Mouse (Mus musculus) MEL (cell line): Measurements from ENCODE around the gene 1110008L16Rik. TPM values are rescaled to one million over a fixed set of nuclear protein-coding genes. Genes with fewer than 3 reads are reported as not detected.

Experiments
- DNase-seq: peaks from one replicate; pipeline ENCODE4 v3.0.0; 2011; ENCODE audit warnings: low read depth, low spot score
- H3K27ac ChIP-seq: 2 replicates; pipeline ENCODE4 v1.5.1; 2012; ENCODE audit warnings: low read depth, mild to moderate bottlenecking, control low read depth, low read length, moderate library complexity; ENCODE audit not compliant: control insufficient read depth
- H3K27me3 ChIP-seq, 2 experiments: fragments of 150-350 bp in 1 of 2; sonication (generic) in 1 of 2; 2 replicates each; pipeline ENCODE4 v1.6.1; 2012; ENCODE audit warnings: low read length in 2 of 2, mild to moderate bottlenecking in 2 of 2, improper control_type of control experiment in 1 of 2, moderate library complexity in 1 of 2; ENCODE audit not compliant: insufficient read depth in 2 of 2, control insufficient read depth in 1 of 2
- H3K36me3 ChIP-seq, 2 experiments: 2 replicates each; pipeline ENCODE4 v1.6.1; 2012 to 2014; ENCODE audit warnings: low read length in 2 of 2, improper control_type of control experiment in 1 of 2, inconsistent platforms in 1 of 2, mild to moderate bottlenecking in 1 of 2; ENCODE audit not compliant: insufficient read depth in 2 of 2, control insufficient read depth in 1 of 2
- H3K4me1 ChIP-seq, 2 experiments: fragments of 150-350 bp in 1 of 2; sonication (generic) in 1 of 2; 2 replicates each; pipeline ENCODE4 v1.6.1; 2012; ENCODE audit warnings: low read length in 2 of 2, improper control_type of control experiment in 1 of 2, mild to moderate bottlenecking in 1 of 2; ENCODE audit not compliant: insufficient read depth in 2 of 2, control insufficient read depth in 1 of 2
- H3K4me3 ChIP-seq, 2 experiments: fragments of 150-350 bp in 1 of 2; sonication (generic) in 1 of 2; 2 replicates each; pipeline ENCODE4 v1.5.1; 2012; ENCODE audit warnings: low read depth in 2 of 2, low read length in 2 of 2, mild to moderate bottlenecking in 2 of 2, moderate library complexity in 2 of 2, control low read depth in 1 of 2, improper control_type of control experiment in 1 of 2; ENCODE audit not compliant: control insufficient read depth in 1 of 2, insufficient read depth in 1 of 2
- H3K79me2 ChIP-seq: 2 replicates; pipeline ENCODE4 v1.6.1; 2012; ENCODE audit warnings: mild to moderate bottlenecking, low read length, moderate library complexity; ENCODE audit not compliant: control insufficient read depth, poor library complexity, insufficient read depth
- H3K9ac ChIP-seq: 2 replicates; pipeline ENCODE4 v1.6.1; 2012; ENCODE audit warnings: low read depth, mild to moderate bottlenecking, control low read depth, low read length, moderate library complexity; ENCODE audit not compliant: control insufficient read depth, poor library complexity, severe bottlenecking
- H3K9me3 ChIP-seq: fragments of 150-350 bp; sonication (generic); replicated peaks from 2 replicates; pipeline ENCODE4 v1.6.1; 2012; ENCODE audit warnings: mild to moderate bottlenecking, low read length, improper control_type of control experiment, moderate library complexity; ENCODE audit not compliant: insufficient read depth
- CHD1 ChIP-seq: IDR thresholded peaks from 2 replicates; pipeline ENCODE4 v1.6.1; 2012; ENCODE audit warnings: low read depth, mild to moderate bottlenecking, inconsistent platforms, low read length, improper control_type of control experiment
- ELF1 ChIP-seq: IDR thresholded peaks from 2 replicates; pipeline ENCODE4 v1.6.1; 2014; ENCODE audit warnings: low read depth, mild to moderate bottlenecking, inconsistent platforms, low read length, improper control_type of control experiment, moderate library complexity
- EP300 ChIP-seq, 2 experiments: IDR thresholded peaks; 2 replicates each; pipeline ENCODE4 v1.6.1; 2011; ENCODE audit warnings: improper control_type of control experiment in 2 of 2, low read length in 2 of 2, low read depth in 1 of 2, mild to moderate bottlenecking in 1 of 2
- ETS1 ChIP-seq: IDR thresholded peaks from 2 replicates; pipeline ENCODE4 v1.6.1; 2012; ENCODE audit warnings: low read depth, mild to moderate bottlenecking, inconsistent platforms, low read length, improper control_type of control experiment, moderate library complexity
- JUND ChIP-seq: IDR thresholded peaks from 2 replicates; pipeline ENCODE4 v1.6.1; 2011; ENCODE audit warnings: low read depth, mild to moderate bottlenecking, improper control_type of control experiment, low read length
- KAT2A ChIP-seq: conservative IDR thresholded peaks from 2 replicates; pipeline ENCODE4 v1.6.1; 2012; ENCODE audit warnings: low read depth, low read length, improper control_type of control experiment, inconsistent platforms
- MAX ChIP-seq: IDR thresholded peaks from 2 replicates; pipeline ENCODE4 v1.6.1; 2011; ENCODE audit warnings: low read length, improper control_type of control experiment
- MAZ ChIP-seq: IDR thresholded peaks from 2 replicates; pipeline ENCODE4 v1.6.1; 2012; ENCODE audit warnings: low read depth, mild to moderate bottlenecking, inconsistent platforms, low read length, improper control_type of control experiment
- MEF2A ChIP-seq: IDR thresholded peaks from 2 replicates; pipeline ENCODE4 v1.6.1; 2014; ENCODE audit warnings: low read depth, mild to moderate bottlenecking, inconsistent platforms, low read length, improper control_type of control experiment; ENCODE audit not compliant: poor library complexity, insufficient replicate concordance, severe bottlenecking; ENCODE audit errors: extremely low read depth
- MXI1 ChIP-seq: IDR thresholded peaks from 2 replicates; pipeline ENCODE4 v1.6.1; 2011; ENCODE audit warnings: mild to moderate bottlenecking, low read depth, low read length, improper control_type of control experiment
- MYB ChIP-seq: IDR thresholded peaks from 2 replicates; pipeline ENCODE4 v1.6.1; 2011; ENCODE audit warnings: mild to moderate bottlenecking, low read depth, low read length, improper control_type of control experiment
- MYC ChIP-seq: IDR thresholded peaks from 2 replicates; pipeline ENCODE4 v1.6.1; 2011; ENCODE audit warnings: low read depth, mild to moderate bottlenecking, low read length, improper control_type of control experiment, moderate library complexity
- NELFE ChIP-seq: IDR thresholded peaks from 2 replicates; pipeline ENCODE4 v1.6.1; 2011; ENCODE audit warnings: low read depth, low read length, improper control_type of control experiment
- NRF1 ChIP-seq: IDR thresholded peaks from 2 replicates; pipeline ENCODE4 v1.6.1; 2014; ENCODE audit warnings: low read depth, mild to moderate bottlenecking, inconsistent platforms, low read length, improper control_type of control experiment, moderate library complexity; ENCODE audit not compliant: poor library complexity, insufficient read depth, severe bottlenecking
- POLR2A ChIP-seq, 2 experiments: IDR thresholded peaks; 2 replicates each; pipeline ENCODE4 v1.6.1; 2011 to 2012; ENCODE audit warnings: low read length in 2 of 2, mild to moderate bottlenecking in 2 of 2, control low read depth in 1 of 2, improper control_type of control experiment in 1 of 2, low read depth in 1 of 2, moderate library complexity in 1 of 2; ENCODE audit not compliant: control insufficient read depth in 1 of 2, insufficient read depth in 1 of 2, poor library complexity in 1 of 2
- POLR2AphosphoS2 ChIP-seq: IDR thresholded peaks from 2 replicates; pipeline ENCODE4 v1.6.1; 2011; ENCODE audit warnings: low read length, improper control_type of control experiment
- SIN3A ChIP-seq: IDR thresholded peaks from 2 replicates; pipeline ENCODE4 v1.6.1; 2012; ENCODE audit warnings: low read length, improper control_type of control experiment, inconsistent platforms
- SMC3 ChIP-seq: IDR thresholded peaks from 2 replicates; pipeline ENCODE4 v1.6.1; 2011; ENCODE audit warnings: low read depth, low read length, improper control_type of control experiment
- TCF12 ChIP-seq: IDR thresholded peaks from 2 replicates; pipeline ENCODE4 v1.6.1; 2014; ENCODE audit warnings: low read depth, mild to moderate bottlenecking, inconsistent platforms, low read length, improper control_type of control experiment, moderate library complexity
- USF1 ChIP-seq: IDR thresholded peaks from 2 replicates; pipeline ENCODE4 v1.6.1; 2014; ENCODE audit warnings: low read depth, mild to moderate bottlenecking, inconsistent platforms, low read length, improper control_type of control experiment, moderate library complexity
- USF2 ChIP-seq, 2 experiments: IDR thresholded peaks; 2 replicates each; pipeline ENCODE4 v1.6.1; 2011 to 2012; ENCODE audit warnings: improper control_type of control experiment in 2 of 2, low read length in 2 of 2, borderline replicate concordance in 1 of 2, inconsistent platforms in 1 of 2, low read depth in 1 of 2, mild to moderate bottlenecking in 1 of 2; ENCODE audit not compliant: insufficient read depth in 1 of 2
- ZC3H11A ChIP-seq: IDR thresholded peaks from 2 replicates; pipeline ENCODE4 v1.6.1; 2012; ENCODE audit warnings: low read depth, mild to moderate bottlenecking, inconsistent platforms, low read length, improper control_type of control experiment
- polyA plus RNA-seq, 2 experiments: library from polyadenylated mRNA; stranded (reverse) in 1 of 2; unstranded in 1 of 2; fragments of >175 nt in 1 of 2; fragments of >200 nt in 1 of 2; gene quantifications; 2 replicates each; pipeline versions ENCODE4 v1.2.1 to v1.2.4; 2012; ENCODE audit warnings: low replicate concordance in 2 of 2, low read depth in 1 of 2; ENCODE audit not compliant: insufficient read length in 2 of 2, insufficient read depth in 1 of 2, missing spikeins in 1 of 2
- total RNA-seq: library from RNA; depleted of rRNA; stranded (reverse); fragments of 300-350 nt; gene quantifications from 2 replicates; pipeline ENCODE4 v1.2.3, GENCODE M21; 2012

1110008L16Rik gene
- total and polyA plus RNA-seq, 3 experiments: 24.9 to 26.2 TPM; not detected in 1

GRCm38 (mm10) chr12:55396536-55396935 is 97.2 kb downstream of the 1110008L16Rik start:
- Histone ChIP-seq H3K79me2 (peaks cover 26% of the 10 kb centered on the region), H3K9me3 (no peaks in the 10 kb centered on the region), H3K9ac (no peak overlapping the region), H3K4me1 (peaks cover 15 to 16% of the 10 kb centered on the region in 2 experiments), H3K36me3 (peaks cover 0 to 17% of the 10 kb centered on the region in 2 experiments; a peak in 2 of 4 replicates), H3K27me3 (no peaks in the 10 kb centered on the region), H3K27ac (no peak overlapping the region), H3K4me3 (no peak overlapping the region)
- no peak for DNase-seq
- TF ChIP-seq MYC (no peak), MEF2A (no peak), SMC3 (no peak), ETS1 (no peak), ZC3H11A (no peak), NRF1 (no peak), KAT2A (no peak)

GRCm38 (mm10) chr12:55397544-55398239 is 98.3 kb downstream of the 1110008L16Rik start:
- H3K4me3 ChIP-seq: peak overlapping the region; percentile 97 to 98
- H3K9me3 ChIP-seq: no peaks in the 10 kb centered on the region
- peaks cover 4 to 14% of the 10 kb centered on the region in 2 experiments; a peak in 3 of 4 replicates for H3K36me3 ChIP-seq
- H3K27me3 ChIP-seq: no peaks in the 10 kb centered on the region
- H3K4me1 ChIP-seq: peaks cover 8% of the 10 kb centered on the region in 2 experiments
- DNase-seq: peak; percentile 21
- TF ChIP-seq TCF12 (no peak), MAZ (peak; percentile 53; the same call in 1 of the 2 replicates), CHD1 (peak; percentile 95)
- H3K9ac ChIP-seq: peak overlapping the region; percentile 81
- H3K27ac ChIP-seq: peak overlapping the region; percentile 91
- peaks cover 34% of the 10 kb centered on the region for H3K79me2 ChIP-seq

- Histone ChIP-seq H3K9ac (peak overlapping the region; percentile 96), H3K4me3 (peak overlapping the region; percentile 97 to 98), H3K27ac (peak overlapping the region; percentile 91), H3K79me2 (peaks cover 42% of the 10 kb centered on the region), H3K9me3 (no peaks in the 10 kb centered on the region), H3K36me3 (peaks cover 6 to 14% of the 10 kb centered on the region in 2 experiments; a peak in 3 of 4 replicates), H3K4me1 (peaks cover 6 to 7% of the 10 kb centered on the region in 2 experiments), H3K27me3 (no peaks in the 10 kb centered on the region)
- peak; percentile 96 for DNase-seq
- TF ChIP-seq MXI1: peak; percentile 62
- no peak for TF ChIP-seq CHD1
- no peak for TF ChIP-seq USF2 (IDR thresholded peaks at IDR 0.05; ENCODE audit: borderline replicate concordance in 1 of 2, insufficient read depth in 1 of 2, low read depth in 1 of 2, low read length in 2 of 2)
- no peak for TF ChIP-seq JUND
- peak; percentile 73; the same call in 1 of the 2 replicates for TF ChIP-seq KAT2A
- peak; percentile 49; the same call in 1 of the 2 replicates for TF ChIP-seq MYB
- peak; percentile 61 for TF ChIP-seq TCF12
- TF ChIP-seq MAZ: peak; percentile 95
- peak; percentile 89 to 97; a peak in 3 of 4 replicates for TF ChIP-seq POLR2A (IDR thresholded peaks at IDR 0.05; ENCODE audit: control insufficient read depth in 1 of 2, insufficient read depth in 1 of 2, low read depth in 1 of 2, low read length in 2 of 2, poor library complexity in 1 of 2)
- TF ChIP-seq MAX: no peak
- TF ChIP-seq EP300 (IDR thresholded peaks at IDR 0.05; ENCODE audit: low read depth in 1 of 2, low read length in 2 of 2): peak; percentile 40 to 46; a peak in 2 of 4 replicates
- peak; percentile 94 for TF ChIP-seq ELF1
- TF ChIP-seq POLR2AphosphoS2: peak; percentile 83; the same call in 1 of the 2 replicates
- TF ChIP-seq NELFE: peak; percentile 92
- no peak for TF ChIP-seq USF1
- peak; percentile 80 for TF ChIP-seq SIN3A
Observed at GRCm38 (mm10) chr12:55398240-55399127, 99.1 kb downstream of the 1110008L16Rik start.
